Mouse (Mus musculus) left cerebral cortex, adult 11 months (tissue): ENCODE results near the gene Kcna10.
A peak's percentile ranks its signal among the peaks of the same experiment; 100 is the strongest.

Experiments used
- DNase-seq: peaks from one replicate; pipeline ENCODE4 v3.0.0; 2022; ENCODE audit warnings: low spot score

Gene Kcna10

DNA sequence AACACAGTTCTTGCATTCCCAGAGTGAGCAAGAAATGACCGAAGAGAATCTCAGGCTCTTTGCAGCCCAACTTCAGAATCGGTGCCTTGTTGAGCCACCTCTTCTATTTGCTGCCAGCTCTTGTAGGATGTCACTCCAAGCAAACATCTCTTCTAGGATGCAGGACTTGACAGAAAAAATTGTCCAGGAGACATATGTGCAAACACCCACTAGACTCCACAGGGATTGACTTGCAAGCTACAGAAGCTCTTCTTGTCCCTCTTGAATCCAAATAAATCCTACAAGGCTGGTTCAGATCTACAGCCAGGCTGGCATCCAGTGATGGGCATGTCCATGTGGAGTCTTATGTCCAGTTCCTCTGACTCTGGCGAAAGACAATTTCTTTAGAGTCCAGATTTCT, 21.6 kb downstream of the Kcna10 start:
- no peak for DNase-seq

DNA sequence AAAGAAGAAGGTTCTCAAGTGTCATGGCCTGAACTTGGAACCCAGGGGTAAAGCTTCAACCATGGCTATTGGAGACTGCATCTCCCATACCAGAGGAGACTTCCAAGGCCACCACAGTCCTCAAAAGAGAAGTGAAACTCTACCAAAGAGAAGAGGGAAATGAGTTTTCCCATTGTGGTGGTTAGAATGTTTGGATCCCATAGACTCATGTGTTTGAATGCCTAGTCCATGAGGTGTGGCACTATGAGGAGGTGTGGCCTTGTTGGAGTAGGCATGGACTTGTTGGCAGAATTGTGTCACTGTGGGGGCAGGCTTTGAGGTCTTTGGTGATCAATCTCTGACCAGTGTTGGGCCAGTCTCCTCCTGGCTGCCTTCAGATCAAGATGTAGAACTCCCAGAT, 22.3 kb downstream of the Kcna10 start:
- DNase-seq, result no peak

DNA sequence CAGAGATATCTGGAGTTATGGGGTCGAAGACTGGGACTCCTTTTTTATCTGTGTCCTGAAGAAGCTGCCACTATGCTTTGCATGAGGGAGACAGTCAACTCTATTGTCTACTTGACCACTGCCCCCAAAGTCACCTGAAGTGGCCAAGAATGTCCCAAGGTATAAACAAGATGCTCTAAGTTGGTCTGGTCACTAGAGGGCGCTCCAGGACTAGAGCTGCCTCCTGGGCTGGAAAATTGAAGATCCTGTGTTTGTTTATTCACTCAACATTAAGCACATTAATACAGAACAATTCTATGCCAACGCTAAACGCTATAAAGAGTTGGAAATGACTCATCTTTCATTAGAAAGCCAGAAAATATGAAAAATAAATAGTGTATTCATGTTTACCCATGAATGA, 23.1 kb downstream of the Kcna10 start:
- DNase-seq, result peak; percentile 55

DNA sequence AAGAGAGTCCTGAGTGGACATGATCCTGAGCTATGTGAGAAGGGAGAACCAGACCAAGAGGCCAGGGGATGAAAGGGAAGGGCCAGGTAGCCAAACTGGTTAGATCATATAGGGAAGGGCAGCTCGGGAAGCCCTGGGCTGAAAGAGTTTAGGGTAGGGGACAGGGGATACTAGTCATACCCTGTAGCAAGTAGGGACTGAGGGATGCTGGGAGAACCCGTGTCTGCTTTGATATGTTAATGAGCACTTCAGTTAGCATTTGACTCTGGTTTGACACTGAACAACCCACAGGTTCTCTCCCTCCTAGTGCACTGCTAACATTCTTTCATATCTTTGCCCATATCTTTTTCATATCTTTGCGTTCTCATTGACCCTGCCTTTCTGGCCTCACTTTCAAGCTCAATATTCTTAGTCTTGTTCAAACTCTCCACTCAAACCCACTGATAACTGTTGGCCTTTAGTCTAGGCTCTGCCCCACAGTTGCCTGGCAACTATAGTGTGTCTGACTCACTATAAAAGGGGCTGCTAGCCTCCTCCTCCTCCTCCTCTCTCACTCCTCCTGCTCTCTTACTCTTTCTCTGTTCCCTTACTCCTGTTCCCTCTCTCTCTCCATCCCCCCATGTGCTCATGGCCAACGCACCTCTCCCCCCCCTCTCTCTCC, 23.8 kb downstream of the Kcna10 start:
- no peak for DNase-seq

DNA sequence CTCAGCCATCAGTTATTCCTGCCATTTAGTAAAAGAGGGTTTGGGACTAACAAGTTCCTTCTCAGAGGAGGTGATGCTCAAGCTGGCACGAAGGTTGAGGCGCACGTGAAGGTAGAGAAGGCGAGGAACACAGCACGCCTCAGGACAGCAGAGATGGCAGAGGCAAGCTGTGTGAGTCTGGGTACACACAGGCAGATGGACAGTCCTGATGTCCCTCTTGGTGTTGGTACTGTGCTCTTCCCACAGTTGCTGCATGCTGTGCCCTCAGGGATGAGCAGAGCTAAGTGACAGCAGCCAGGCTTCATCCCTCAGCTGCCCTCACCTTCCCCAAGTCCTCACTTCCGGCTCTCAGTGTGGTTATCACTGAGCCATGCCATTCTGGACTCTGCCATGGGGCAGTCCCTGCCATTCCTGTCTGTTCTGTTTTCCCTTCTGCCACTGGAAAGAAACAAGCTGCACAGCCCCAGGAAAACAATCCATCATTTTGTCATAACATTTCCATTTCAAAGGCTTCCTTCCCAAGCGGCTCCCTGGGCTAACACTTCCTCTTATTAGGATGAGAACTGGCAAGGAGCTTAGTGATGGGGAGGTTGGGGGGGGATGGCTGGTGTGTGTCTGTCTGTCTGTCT, 24.9 kb downstream of the Kcna10 start:
- no peak for DNase-seq

DNA sequence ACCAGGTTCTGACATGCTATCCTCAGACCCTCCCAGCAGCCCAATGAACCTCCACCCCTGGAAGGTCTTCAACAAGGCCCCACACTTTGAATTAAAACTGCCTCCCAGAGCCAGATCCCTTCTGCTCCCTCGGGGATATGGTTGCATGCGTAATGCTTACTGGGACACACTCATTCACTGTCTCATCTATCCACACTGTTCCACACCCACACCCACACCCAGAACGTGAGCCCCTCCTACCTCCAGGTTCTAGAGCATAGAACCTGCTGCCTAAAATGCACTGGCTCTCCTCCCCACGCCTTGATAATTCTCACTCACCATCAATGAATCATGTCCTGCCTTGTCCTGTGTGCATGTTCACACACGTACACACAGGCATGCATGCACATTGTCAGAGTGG, 31.8 kb downstream of the Kcna10 start:
- DNase-seq, result no peak

DNA sequence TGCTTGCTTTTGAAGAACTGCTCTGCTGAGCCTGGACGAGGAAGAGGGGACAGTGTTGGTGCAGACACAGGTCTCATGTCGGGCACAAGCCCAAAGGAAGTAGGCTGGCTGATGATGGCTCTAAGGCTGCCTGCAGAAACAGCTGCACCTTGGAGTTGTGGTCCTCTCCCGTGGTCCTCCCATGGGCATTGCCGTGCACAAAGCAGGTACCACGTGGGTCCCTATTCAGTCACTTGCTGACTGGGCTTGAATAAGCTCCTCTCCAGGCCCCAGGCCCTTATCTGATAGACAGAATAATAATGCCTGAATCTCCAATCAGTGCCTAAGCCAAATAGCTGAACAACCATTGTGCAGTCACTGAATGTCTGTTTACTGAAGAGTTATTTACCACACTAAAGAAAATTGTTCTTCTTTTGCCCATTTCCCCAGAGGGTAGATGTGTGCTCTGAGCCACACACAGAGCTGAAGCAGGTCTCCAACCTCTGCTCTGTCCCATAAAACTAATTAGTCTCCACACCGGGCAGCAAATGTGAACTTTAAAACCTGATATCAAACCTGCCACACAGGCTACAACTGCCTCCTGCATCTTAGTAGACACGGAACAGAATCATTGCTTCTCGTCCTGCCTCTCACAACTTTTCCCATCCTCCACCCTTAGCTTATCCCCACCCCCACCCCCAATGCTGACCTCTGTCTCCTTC, 33.7 kb downstream of the Kcna10 start:
- DNase-seq, result no peak

DNA sequence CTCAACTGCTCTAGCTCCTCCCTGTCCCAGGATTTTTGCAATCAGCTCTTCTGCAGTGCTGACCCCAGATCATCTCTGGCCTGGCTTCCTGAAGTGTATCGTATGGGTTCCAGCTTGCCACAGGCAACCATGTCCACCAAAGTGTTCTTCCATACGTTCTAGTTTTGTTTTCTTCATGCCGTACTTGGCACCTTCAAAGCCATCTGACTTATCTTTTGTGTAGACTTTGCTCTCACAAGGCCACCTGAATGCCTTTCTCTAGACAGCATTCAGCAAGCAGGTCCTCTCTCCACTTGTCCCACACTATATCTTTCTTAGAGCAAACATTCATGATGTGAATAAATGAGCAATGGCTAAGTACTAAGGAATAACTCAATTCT, 34.2 kb downstream of the Kcna10 start:
- DNase-seq, result no peak

DNA sequence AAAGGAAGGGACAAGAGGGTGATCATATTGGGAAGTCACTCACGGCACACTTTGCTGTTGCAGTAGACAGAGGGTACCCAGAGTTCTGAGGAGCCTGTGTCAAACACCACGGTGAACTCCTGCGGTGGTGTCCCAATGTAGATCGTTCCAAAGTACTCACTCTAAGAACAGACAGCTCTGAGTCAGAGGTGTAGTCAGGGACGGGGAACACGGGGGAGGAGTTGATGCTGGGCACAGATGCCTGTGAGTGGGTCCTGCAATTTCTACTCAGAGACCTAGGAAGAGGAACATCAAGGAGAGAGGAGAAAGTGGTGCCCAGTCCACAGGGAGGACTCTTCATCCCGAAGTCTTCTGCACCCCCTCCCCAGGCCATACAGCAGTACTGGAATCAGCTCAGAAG, 35.7 kb downstream of the Kcna10 start:
- no peak for DNase-seq

DNA sequence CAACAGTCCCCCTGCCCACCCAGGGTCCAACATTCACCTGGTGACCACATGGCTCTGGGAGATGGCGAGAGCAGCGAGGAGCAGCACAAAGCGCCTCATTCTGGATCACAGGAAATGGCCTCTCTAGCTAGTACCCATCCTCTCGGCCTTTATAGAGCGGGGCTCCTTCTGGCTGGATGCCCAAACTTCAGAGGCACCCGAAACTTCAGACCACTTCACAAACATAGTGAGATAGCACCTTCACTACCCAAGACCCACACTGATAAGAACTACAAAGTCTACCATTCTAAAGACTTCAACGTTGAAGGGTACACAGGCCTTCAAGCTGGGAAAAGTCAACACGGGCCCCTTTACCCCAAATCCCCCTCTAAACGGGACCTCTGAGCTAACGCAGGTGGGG, 38.8 kb downstream of the Kcna10 start, which contains the start of gene Cym:
Gene Cym, minus strand, starts transcription at position 125 of the 400 bp plus-strand sequence.
- no peak for DNase-seq

DNA sequence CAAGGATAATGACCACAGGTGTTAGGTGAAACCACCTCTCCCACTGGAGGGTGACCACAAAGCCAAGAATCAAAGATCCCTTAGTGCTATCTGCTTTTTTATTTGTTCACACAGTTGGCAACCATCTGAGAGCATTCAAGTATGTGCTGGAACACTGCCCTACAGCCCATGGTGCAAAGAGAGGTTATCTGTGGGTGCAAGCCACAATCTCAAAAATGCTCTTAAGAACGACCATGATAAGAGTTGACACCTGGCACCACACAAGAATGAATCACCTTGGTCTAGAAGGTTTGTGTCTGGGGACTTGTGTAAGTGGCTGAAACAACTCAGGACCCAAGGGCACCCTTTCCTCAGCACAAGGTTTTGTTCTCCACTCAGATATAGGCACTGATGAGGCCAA, 40.4 kb downstream of the Kcna10 start:
- no peak for DNase-seq

DNA sequence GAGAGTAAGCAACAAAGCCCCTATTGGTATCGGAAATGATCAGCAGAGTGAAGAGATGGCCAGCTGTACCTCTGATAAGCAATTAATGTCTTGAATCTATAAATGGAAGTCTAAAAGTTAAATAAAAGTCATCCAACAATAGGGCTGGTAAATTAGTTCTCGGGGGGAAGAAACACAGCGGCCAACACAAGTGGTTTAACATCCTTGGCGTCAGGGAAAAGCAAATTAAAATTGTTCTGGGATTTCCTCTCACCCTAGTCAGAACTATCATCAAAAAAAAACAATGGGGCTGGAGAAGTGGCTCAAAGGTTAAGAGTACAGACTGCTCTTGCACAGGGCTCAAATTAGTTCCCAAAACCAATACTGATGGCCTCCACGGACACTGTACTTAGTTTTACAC, 43.0 kb downstream of the Kcna10 start:
- DNase-seq, result no peak

DNA sequence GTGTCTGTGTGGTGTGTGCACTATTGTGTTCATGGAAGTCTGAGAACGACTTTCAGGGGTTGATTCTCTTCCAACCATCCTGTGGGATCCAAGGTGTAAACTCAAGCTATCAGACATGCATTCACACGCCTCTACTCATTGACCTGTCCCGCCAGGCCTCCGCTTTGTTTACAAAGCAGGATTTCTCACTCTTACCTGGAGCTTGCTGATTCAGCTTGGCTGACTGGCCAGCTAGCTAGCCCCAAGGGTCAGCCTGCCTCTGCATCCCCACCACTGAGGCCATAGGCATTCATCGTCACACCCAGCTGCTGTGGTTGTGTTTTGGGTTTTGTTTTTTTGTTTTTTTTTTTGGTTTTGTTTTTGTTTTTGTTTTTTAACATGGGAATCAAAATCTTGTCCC, 46.4 kb downstream of the Kcna10 start:
- no peak for DNase-seq

DNA sequence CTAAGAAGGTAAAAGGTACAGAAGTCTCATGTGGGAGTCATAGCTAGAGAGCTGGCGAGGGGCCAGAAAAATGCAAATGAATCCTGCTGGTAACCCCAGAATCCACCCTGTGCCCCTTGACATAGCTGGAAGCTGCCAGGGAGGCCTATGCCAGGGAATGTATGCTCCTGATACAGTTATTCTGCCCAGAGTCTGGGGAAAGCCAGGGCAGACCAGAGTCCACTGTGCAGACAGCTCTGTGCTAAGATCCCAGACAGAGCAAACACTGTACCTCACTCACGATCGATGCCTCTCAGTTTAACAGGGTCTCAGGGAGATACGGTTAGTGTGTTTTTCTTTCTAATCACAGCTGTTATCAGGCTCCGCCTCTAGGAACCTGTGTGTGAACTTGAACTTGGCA, 47.0 kb downstream of the Kcna10 start:
- no peak for DNase-seq

DNA sequence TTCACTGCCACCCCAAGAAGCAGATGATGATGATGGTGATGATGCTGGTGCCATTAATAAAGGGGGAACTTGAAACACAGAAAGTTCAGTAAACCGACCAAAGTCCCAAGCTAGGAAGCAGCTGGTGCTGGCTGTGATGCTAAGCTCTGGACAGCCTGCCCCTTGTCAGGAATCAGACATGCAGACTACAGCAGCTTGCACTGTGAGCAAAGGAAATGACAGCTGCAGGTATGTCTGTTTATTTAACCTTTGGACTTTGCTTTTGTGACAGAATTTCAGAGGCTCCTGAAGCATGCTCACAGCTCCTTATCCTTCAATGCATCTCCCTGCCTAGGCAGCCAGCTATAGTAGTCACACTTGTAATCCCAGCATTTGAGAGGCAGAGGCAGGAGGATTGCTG, 47.7 kb downstream of the Kcna10 start, which contains the start of gene A630076J17Rik:
Gene A630076J17Rik, plus strand, starts transcription at position 88 of the 400 bp plus-strand sequence.
- DNase-seq, result no peak

DNA sequence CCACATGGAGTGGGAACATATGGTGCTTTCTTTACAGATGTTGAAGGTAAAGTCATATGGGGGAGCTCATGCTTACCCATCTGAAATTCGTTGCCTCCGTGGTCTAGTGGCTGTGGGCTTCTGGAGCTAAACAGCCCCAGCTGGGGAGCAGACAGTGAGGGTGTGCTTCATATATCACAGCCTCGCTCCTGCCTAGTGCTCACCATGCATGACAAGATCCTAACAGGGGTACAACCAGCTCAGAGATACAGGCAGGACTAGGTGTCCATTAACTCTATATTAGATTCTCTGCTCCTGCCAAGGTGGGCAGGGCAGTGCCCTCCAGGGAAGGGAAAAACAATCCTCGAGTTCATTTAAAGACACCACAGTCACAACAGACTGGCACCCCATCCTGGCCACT, 48.3 kb downstream of the Kcna10 start:
- no peak for DNase-seq

DNA sequence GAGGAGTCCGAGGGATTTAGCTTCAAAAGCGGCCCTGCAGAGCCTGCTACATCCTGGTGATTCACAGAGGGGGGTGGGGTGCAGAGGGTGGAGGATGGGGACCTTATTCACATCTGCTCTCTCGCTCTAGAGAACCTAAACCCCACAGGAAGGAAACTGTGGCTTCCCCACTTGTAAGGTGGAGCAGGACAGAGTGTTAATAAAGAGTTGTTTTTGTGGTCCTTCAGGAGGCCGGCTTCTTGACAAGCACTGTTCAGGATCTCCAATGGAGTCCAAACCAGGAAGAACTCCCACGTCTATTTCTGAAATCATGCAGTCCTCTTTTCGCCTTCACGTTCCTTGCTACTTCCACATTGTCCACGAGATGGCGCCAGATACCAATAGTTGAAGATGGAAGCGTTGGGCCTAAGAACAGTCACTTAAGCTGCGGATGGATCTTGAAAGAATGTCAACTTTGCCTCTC, 50.5 kb downstream of the Kcna10 start:
- DNase-seq, result peak; percentile 77

DNA sequence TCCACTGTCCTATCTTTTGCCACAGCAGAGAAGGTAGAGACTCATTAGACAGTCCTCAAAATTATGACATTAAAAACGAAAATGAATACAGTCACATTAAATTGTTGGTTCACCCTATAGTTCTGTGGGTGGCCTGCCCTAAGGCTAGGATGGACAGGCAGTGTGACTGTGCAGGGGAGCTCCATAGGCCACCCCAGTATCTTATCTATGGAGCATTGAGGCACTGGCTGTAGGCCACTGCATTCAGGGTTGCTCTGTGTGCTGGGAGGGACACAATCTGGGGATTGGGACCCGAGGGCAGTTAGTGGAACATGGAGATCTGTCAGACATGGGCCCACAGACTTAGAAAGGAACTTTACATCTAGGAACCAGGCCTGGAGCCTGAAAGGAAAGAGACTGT, 51.1 kb downstream of the Kcna10 start:
- no peak for DNase-seq

DNA sequence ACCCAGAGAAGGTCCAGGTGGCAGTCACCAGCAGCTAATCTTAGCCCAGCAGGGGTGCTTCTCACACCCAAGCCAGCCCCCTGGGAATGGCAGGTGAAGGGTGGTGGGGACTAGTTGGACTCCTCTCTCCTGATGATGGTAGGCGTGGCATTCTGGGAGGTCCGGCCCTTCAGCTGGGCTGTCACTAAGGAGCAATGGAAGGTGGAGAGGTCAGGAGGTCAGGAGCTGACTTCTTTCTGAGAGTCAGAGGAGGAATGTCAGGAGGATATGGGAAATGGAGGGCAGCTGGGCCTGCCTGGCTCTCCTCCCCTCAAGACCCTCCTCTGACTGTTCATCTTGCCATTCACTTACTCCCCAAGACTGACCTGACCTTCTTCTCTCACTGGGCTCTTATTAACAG, 55.2 kb downstream of the Kcna10 start:
- no peak for DNase-seq

DNA sequence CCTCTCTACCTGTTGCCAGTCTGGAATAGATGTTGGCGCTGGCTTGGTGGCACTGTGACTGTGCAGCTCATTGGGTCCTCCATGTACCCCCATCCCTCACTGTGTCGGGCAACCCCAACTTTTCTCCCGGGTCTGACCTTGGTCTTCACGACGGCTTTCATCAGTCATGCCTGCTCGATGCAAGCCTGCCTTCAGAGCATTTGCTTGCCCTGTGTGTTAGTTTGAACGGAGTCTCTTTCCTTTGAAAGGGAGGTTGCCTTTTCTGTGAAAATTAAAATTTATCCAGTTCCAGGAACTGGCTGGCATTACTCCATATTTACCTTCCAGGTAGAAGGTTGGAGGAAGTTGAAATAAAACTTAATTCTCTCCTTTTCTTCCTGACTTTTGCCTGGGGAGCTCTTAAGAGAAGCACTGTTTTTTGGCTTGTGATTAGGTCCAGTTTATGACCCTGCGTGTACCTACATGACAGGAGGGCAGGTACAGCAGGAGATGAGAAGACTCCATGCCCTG, 55.7 kb downstream of the Kcna10 start:
- DNase-seq, result no peak

DNA sequence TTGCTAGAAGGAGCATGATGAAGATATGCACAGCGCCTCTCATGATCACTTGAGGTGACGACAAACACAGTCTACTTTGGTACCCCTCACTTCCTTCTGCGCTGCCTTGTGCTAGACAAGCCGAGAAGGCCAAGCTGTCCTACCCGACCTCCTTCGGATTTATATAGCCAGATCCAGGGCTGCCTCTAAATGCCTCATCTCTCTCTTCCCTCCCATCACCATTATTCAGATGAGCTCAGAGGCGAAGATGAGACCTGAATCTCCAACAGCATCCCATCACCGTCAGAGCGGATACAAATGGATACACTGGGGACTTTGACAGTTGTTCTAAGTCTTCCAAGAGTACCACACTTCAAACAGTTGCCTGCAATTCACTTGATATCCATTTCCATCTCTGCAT, 56.8 kb downstream of the Kcna10 start, which contains the start of gene Prok1:
Gene Prok1, minus strand, starts transcription at position 101 of the 400 bp plus-strand sequence.
- DNase-seq, result no peak

DNA sequence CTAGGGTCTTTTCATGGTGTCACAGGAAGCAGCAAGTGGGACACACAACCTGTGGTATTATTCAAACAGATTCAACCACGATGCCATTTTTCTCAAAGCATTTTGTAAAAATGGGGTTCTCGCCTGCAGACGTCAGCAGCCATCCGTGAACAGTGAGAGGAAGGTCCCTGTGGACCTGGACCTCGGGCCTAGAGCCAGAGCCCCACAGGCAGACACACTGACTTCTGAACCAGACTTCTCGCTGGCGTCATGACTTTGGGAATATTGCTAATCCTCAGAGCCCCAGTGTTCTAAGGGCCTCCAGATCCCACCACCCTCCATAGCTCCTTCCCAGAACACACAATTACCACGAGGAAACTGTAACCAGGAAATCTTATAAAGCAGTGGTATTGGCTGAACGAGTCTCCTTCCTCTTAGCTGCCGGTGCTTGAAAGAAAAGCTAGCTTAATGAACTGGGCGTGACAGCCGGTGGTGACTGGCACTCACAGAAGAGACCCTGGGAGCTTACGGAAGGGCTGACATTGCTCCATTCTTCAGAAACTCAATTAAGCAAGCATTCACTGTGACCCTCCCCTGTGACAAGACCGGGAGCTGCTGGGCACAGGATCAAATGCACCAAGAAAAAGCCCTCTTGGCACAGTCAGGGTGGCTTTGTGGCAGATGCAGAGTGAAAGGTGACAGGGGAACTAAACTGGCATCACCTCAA, 58.7 kb downstream of the Kcna10 start:
- no peak for DNase-seq
